Mouse (Mus musculus) splenic B cell, adult 2 months (primary cell): ENCODE measurements around the gene Dzip1l.

Experiments used
- DNase-seq: peaks from one replicate; pipeline ENCODE4 v3.0.0-alpha.2; 2011; ENCODE audit warnings: low read depth, low spot score
- H3K27me3 ChIP-seq: 2 replicates; pipeline ENCODE4 v1.6.1; 2012; ENCODE audit warnings: mild to moderate bottlenecking, low read length, moderate library complexity, mixed read lengths; ENCODE audit not compliant: control insufficient read depth, poor library complexity, insufficient read depth, severe bottlenecking
- H3K36me3 ChIP-seq: 2 replicates; pipeline ENCODE4 v1.6.1; 2012; ENCODE audit warnings: mild to moderate bottlenecking, low read length, moderate library complexity, mixed read lengths; ENCODE audit not compliant: control insufficient read depth, poor library complexity, insufficient read depth, severe bottlenecking

Gene Dzip1l

GRCm38 (mm10) chr9:99685061-99685521, 55.8 kb downstream of the Dzip1l start:
- no peaks in the 10 kb centered on the region for H3K36me3 ChIP-seq
- DNase-seq, result no peak
- H3K27me3 ChIP-seq, result no peaks in the 10 kb centered on the region

GRCm38 (mm10) chr9:99685536-99686231, 56.4 kb downstream of the Dzip1l start:
- DNase-seq, result no peak
- H3K27me3 ChIP-seq, result no peaks in the 10 kb centered on the region
- H3K36me3 ChIP-seq, result no peaks in the 10 kb centered on the region

- Histone ChIP-seq H3K36me3 (no peaks in the 10 kb centered on the region), H3K27me3 (no peaks in the 10 kb centered on the region)
- DNase-seq, result no peak
Measured at GRCm38 (mm10) chr9:99689796-99690195, 60.5 kb downstream of the Dzip1l start.

- no peak for DNase-seq
- H3K27me3 ChIP-seq, result no peaks in the 10 kb centered on the region
Measured at GRCm38 (mm10) chr9:99690386-99690785, 61.1 kb downstream of the Dzip1l start.

GRCm38 (mm10) chr9:99694961-99695360, 65.7 kb downstream of the Dzip1l start:
- H3K27me3 ChIP-seq, result no peaks in the 10 kb centered on the region
- H3K36me3 ChIP-seq, result no peaks in the 10 kb centered on the region
- no peak for DNase-seq

More at GRCm38 (mm10) chr9:99690386-99690785, 61.1 kb downstream of the Dzip1l start:
- H3K36me3 ChIP-seq, result no peaks in the 10 kb centered on the region

GRCm38 (mm10) chr9:99699752-99700389, 70.6 kb downstream of the Dzip1l start:
- H3K27me3 ChIP-seq, result no peaks in the 10 kb centered on the region
- no peaks in the 10 kb centered on the region for H3K36me3 ChIP-seq
- no peak for DNase-seq

GRCm38 (mm10) chr9:99701187-99701586, 71.9 kb downstream of the Dzip1l start:
- DNase-seq, result no peak
- Histone ChIP-seq H3K27me3 (no peaks in the 10 kb centered on the region), H3K36me3 (no peaks in the 10 kb centered on the region)

- H3K27me3 ChIP-seq, result no peaks in the 10 kb centered on the region
- H3K36me3 ChIP-seq, result no peaks in the 10 kb centered on the region
- no peak for DNase-seq
Measured at GRCm38 (mm10) chr9:99702215-99702614, 72.9 kb downstream of the Dzip1l start.

- Histone ChIP-seq H3K27me3 (no peaks in the 10 kb centered on the region), H3K36me3 (no peaks in the 10 kb centered on the region)
- DNase-seq, result no peak
Measured at GRCm38 (mm10) chr9:99703711-99704110, 74.4 kb downstream of the Dzip1l start.

GRCm38 (mm10) chr9:99706264-99706663, 77.0 kb downstream of the Dzip1l start:
- no peaks in the 10 kb centered on the region for H3K36me3 ChIP-seq
- DNase-seq, result no peak

GRCm38 (mm10) chr9:99707425-99708126, 78.3 kb downstream of the Dzip1l start:
- no peak for DNase-seq
- Histone ChIP-seq H3K27me3 (no peaks in the 10 kb centered on the region), H3K36me3 (no peaks in the 10 kb centered on the region)

More at GRCm38 (mm10) chr9:99706264-99706663, 77.0 kb downstream of the Dzip1l start:
- no peaks in the 10 kb centered on the region for H3K27me3 ChIP-seq

- H3K27me3 ChIP-seq, result no peaks in the 10 kb centered on the region
- no peaks in the 10 kb centered on the region for H3K36me3 ChIP-seq
- no peak for DNase-seq
Measured at GRCm38 (mm10) chr9:99709588-99710248, 80.4 kb downstream of the Dzip1l start.

GRCm38 (mm10) chr9:99710297-99710696, 81.0 kb downstream of the Dzip1l start:
- DNase-seq, result no peak
- Histone ChIP-seq H3K36me3 (no peaks in the 10 kb centered on the region), H3K27me3 (no peaks in the 10 kb centered on the region)

GRCm38 (mm10) chr9:99717134-99717533, 87.8 kb downstream of the Dzip1l start, which contains the start of gene Cldn18:
Cldn18 (minus strand) TSS chr9:99717267.
- Histone ChIP-seq H3K36me3 (no peaks in the 10 kb centered on the region), H3K27me3 (no peaks in the 10 kb centered on the region)
- no peak for DNase-seq
